Mouse (Mus musculus) spleen, adult 2 months (tissue): ENCODE measurements at regions not wholly inside any gene's neighbourhood (a gene's known extent, or its start where the extent isn't known, plus 50 kb on each side); places are given as distances from the start of the nearest gene placed in this dataset.

Experiments used
- CTCF ChIP-seq: fragments of 200-500 bp; IDR thresholded peaks from 2 replicates; pipeline ENCODE4 v1.5.1; 2011; ENCODE audit warnings: mild to moderate bottlenecking, inconsistent platforms; ENCODE audit not compliant: insufficient read depth, insufficient read length, insufficient replicate concordance; ENCODE audit errors: extremely low read depth
- POLR2A ChIP-seq: fragments of 200-500 bp; IDR thresholded peaks from 2 replicates; pipeline ENCODE4 v1.6.1; 2011; ENCODE audit warnings: low read depth, low read length, inconsistent platforms

- TF ChIP-seq POLR2A: no peak
- TF ChIP-seq CTCF: no peak
Observed at GRCm38 (mm10) chr1:185608440-185608839, 153.8 kb downstream of the Slc30a10 start.
